Mouse (Mus musculus) embryonic facial prominence, embryonic 11.5 days (tissue): ENCODE data around the gene Mctp1. TPM values are rescaled to one million over a fixed set of nuclear protein-coding genes. Genes with fewer than 3 reads are reported as not detected.

Experiments
- ATAC-seq: fragments of 200-750 bp; cut with Nextera tagmentation; replicated peaks from 2 replicates; pipeline ENCODE4 v1.8.0; 2017; ENCODE audit warnings: low read depth; ENCODE audit not compliant: insufficient number of reproducible peaks, low FRiP score, low TSS enrichment
- DNase-seq: peaks from one replicate; pipeline ENCODE4 v3.0.0-alpha.2; 2015; ENCODE audit warnings: low spot score
- H3K27ac ChIP-seq: fragments of 300-500 bp; sonication (generic); replicated peaks from 2 replicates; pipeline ENCODE4 v1.5.1; 2014; ENCODE audit warnings: mild to moderate bottlenecking, low read depth, low read length, control low read depth
- H3K27me3 ChIP-seq: fragments of 300-500 bp; sonication (generic); 2 replicates; pipeline ENCODE4 v1.6.1; 2014; ENCODE audit warnings: mild to moderate bottlenecking, low read length, moderate library complexity, mixed read lengths; ENCODE audit not compliant: control insufficient read depth, insufficient read depth
- H3K36me3 ChIP-seq: fragments of 300-500 bp; sonication (generic); replicated peaks from 2 replicates; pipeline ENCODE4 v1.6.1; 2014; ENCODE audit warnings: low read depth, mild to moderate bottlenecking, low read length, moderate library complexity, mixed read lengths; ENCODE audit not compliant: control insufficient read depth, insufficient read depth
- H3K4me1 ChIP-seq: fragments of 300-500 bp; sonication (generic); 2 replicates; pipeline ENCODE4 v1.6.1; 2014; ENCODE audit warnings: low read length, mixed read lengths; ENCODE audit not compliant: control insufficient read depth, insufficient read depth
- H3K4me2 ChIP-seq: fragments of 300-500 bp; sonication (generic); 2 replicates; pipeline ENCODE4 v1.6.1; 2014; ENCODE audit warnings: low read depth, mild to moderate bottlenecking, control low read depth, low read length, moderate library complexity
- H3K4me3 ChIP-seq: fragments of 300-500 bp; sonication (generic); 2 replicates; pipeline ENCODE4 v1.5.1; 2014; ENCODE audit warnings: low read depth, low read length, control low read depth
- H3K9ac ChIP-seq: fragments of 300-500 bp; sonication (generic); replicated peaks from 2 replicates; pipeline ENCODE4 v1.6.1; 2014; ENCODE audit warnings: mild to moderate bottlenecking, control low read depth, low read length
- H3K9me3 ChIP-seq: fragments of 300-500 bp; sonication (generic); replicated peaks from 2 replicates; pipeline ENCODE4 v1.6.1; 2016; ENCODE audit warnings: mild to moderate bottlenecking, low read length, inconsistent platforms, mixed read lengths; ENCODE audit not compliant: control insufficient read depth
- WGBS: fragments of 180-500 bp; shearing (Covaris S2); extraction: QIAGEN DNeasy Blood & Tissue Kit; methylation state at CpG from one replicate; pipeline ENCODE4 v1.1.7; 2014; 5-methylcytosine and 5-hydroxymethylcytosine counted together
- polyA plus RNA-seq: library from polyadenylated mRNA; unstranded; fragments of >200 nt; fragmentation: Nextera tagmentation; extraction: Ambion mirVana; gene quantifications from 2 replicates; pipeline ENCODE4 v1.2.1, GENCODE M21; 2014

Gene Mctp1
- polyA plus RNA-seq, 1 experiment from 2014 or later = 1.3 TPM

DNA sequence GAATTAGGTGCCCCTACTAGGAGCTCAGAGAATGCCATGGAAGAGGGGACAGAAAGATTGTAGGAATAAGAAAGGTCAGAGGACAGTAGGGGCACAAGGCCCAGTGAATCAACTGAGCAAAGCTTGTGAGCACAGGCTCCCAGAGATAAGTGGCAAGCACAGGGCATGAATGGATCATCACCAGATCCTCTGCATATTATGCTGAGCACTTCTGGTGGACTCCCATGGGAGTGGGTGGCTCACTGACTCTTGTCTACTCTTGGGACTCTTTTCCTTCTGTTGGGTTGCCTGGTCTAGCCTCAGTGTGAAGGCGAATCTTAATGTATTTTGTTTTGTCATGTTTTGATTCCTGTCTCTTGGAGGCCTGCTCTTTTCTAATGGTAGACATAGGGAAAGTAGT is 684.5 kb downstream of the Mctp1 start:
- WGBS = 86% methylated on average over 1 of the region's 1 CpGs
- H3K27ac ChIP-seq = no peak overlapping the region
- DNase-seq (no peak), ATAC-seq (no peak)
- H3K4me1 ChIP-seq = no peaks in the 10 kb centered on the region
- H3K9ac ChIP-seq = no peak overlapping the region
- H3K27me3 ChIP-seq = no peaks in the 10 kb centered on the region
- H3K9me3 ChIP-seq = no peaks in the 10 kb centered on the region
- no peak overlapping the region for H3K4me2 ChIP-seq
- no peaks in the 10 kb centered on the region for H3K36me3 ChIP-seq
- no peak overlapping the region for H3K4me3 ChIP-seq

DNA sequence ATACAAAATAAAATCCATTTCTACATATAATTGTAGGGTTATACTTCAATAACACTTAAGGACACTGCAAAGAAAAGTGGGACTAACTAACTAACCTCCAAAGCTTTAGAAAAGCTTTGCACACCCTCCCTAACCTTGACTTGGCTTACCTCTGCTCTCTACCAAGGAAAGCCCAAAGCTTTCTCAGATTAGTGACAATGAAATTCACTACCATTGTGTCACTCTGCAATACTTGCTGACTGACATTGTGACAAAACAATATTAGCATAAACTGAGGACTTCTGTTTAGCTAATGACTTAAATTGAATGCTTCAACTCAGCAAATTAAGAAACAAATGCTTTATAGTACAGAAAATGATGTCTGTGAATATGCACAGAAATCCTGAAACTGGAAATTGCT is 687.7 kb downstream of the Mctp1 start:
- ATAC-seq (no peak), DNase-seq (no peak)
- Histone ChIP-seq H3K36me3 (no peaks in the 10 kb centered on the region), H3K9me3 (no peaks in the 10 kb centered on the region), H3K4me2 (no peak overlapping the region), H3K27ac (no peak overlapping the region), H3K27me3 (no peaks in the 10 kb centered on the region), H3K4me1 (no peaks in the 10 kb centered on the region), H3K4me3 (no peak overlapping the region), H3K9ac (no peak overlapping the region)

Other genes starting within 250 kb of the Mctp1 start
- gene Fam81b, start 79.5 kb upstream of the Mctp1 start, polyA plus RNA-seq = not detected in 2 replicates